Comparison of ENCODE assay signal across 31 mouse cellular contexts in the genomic region with DNA sequence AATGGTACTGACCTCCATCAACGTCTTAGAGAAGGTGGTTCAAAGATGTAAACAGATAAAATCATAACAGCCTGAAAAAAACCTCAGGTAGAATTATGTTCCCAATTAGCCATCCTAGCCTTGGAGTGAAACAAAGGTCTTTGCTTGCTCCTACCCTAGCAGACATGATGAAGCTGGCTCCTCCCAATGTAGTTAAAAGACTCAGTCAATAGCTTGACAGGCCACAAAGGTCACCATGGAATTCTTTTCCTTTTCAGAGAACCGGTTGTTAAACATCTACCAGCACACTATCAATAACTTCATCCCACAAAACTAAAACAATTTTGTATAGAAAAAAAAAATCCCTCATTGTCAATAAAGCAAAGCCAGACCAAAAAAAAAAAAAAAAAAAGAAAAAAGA. TPM values are rescaled to one million over a fixed set of nuclear protein-coding genes. Genes with fewer than 3 reads are reported as not detected.
A peak's percentile ranks its signal among the peaks of the same experiment; 100 is the strongest.
DNase-seq lines count a peak whose midpoint lies in the region; ATAC-seq and TF ChIP-seq lines count a peak whose summit lies in the region.
"Had no signal": no experiment of that assay in that cellular context is flagged by ENCODE, and none has a peak within 500 bp of the region (broad histone marks: within the 10 kb centered on the region; RNA-seq: fewer than 3 reads in every experiment).

No protein-coding gene starts in this region.

- no peak for TF ChIP-seq CTCF in intestine, postnatal 0 days (IDR thresholded peaks at IDR 0.05; ENCODE audit: low read depth)

- peak overlapping the region; percentile 50; the same call in 1 of the 2 replicates for H3K27ac ChIP-seq in intestine, postnatal 0 days (ENCODE audit: low read depth, low read length)
- no peak overlapping the region for H3K27ac ChIP-seq in intestine, embryonic 15.5 days
- H3K27ac ChIP-seq in liver, embryonic 16.5 days (ENCODE audit: low read length) = 0 out of 2 replicates have a peak overlapping the region, but pooled peaks have one; percentile 10
- H3K27ac ChIP-seq: embryonic facial prominence, embryonic 10.5 days; embryonic facial prominence, embryonic 13.5 days; forebrain, embryonic 12.5 days; forebrain, embryonic 15.5 days; heart, embryonic 15.5 days; hindbrain, embryonic 10.5 days; hindbrain, embryonic 13.5 days had no signal

- H3K9ac ChIP-seq in intestine, postnatal 0 days (ENCODE audit: low read depth, low read length) = no peak overlapping the region
- no peak overlapping the region for H3K9ac ChIP-seq in intestine, embryonic 15.5 days
- no peak overlapping the region for H3K9ac ChIP-seq in liver, embryonic 16.5 days (ENCODE audit: low read depth, low read length)
- H3K9ac ChIP-seq: embryonic facial prominence, embryonic 13.5 days; forebrain, embryonic 12.5 days; forebrain, embryonic 15.5 days; heart, embryonic 12.5 days; heart, embryonic 15.5 days; hindbrain, embryonic 13.5 days had no signal

- no peak for ATAC-seq in intestine, postnatal 0 days
- ATAC-seq in intestine, embryonic 15.5 days = no peak
- ATAC-seq in liver, embryonic 16.5 days (ENCODE audit: low read depth) = no peak
- ATAC-seq: CD4-positive, CD25-positive, alpha-beta regulatory T cell, adult 4 months; forebrain, embryonic 15.5 days; hindbrain, embryonic 16.5 days; Patski had no signal

- no peak overlapping the region for H3K4me3 ChIP-seq in intestine, postnatal 0 days (ENCODE audit: low read depth, low read length)
- H3K4me3 ChIP-seq in intestine, embryonic 15.5 days (replicated peaks) = no peak overlapping the region
- H3K4me3 ChIP-seq in liver, embryonic 16.5 days (ENCODE audit: low read depth, low read length) = no peak overlapping the region
- H3K4me3 ChIP-seq: embryonic facial prominence, embryonic 10.5 days; embryonic facial prominence, embryonic 13.5 days; erythroblast, embryonic 14.5 days; forebrain, embryonic 12.5 days; forebrain, embryonic 15.5 days; heart, embryonic 12.5 days; heart, embryonic 15.5 days; hindbrain, embryonic 10.5 days; hindbrain, embryonic 13.5 days had no signal

- H3K27me3 ChIP-seq in intestine, postnatal 0 days (replicated peaks; ENCODE audit: control insufficient read depth, insufficient read depth, low read length) = no peaks in the 10 kb centered on the region
- H3K27me3 ChIP-seq in intestine, embryonic 15.5 days (replicated peaks) = no peaks in the 10 kb centered on the region
- H3K27me3 ChIP-seq in liver, embryonic 16.5 days (ENCODE audit: control insufficient read depth, insufficient read depth, low read depth, low read length) = no peaks in the 10 kb centered on the region
- H3K27me3 ChIP-seq: embryonic facial prominence, embryonic 13.5 days; forebrain, embryonic 15.5 days; heart, embryonic 12.5 days; heart, embryonic 15.5 days; Patski had no signal

- no peak overlapping the region for H3K4me2 ChIP-seq in intestine, postnatal 0 days (replicated peaks; ENCODE audit: low read depth)
- no peak overlapping the region for H3K4me2 ChIP-seq in intestine, embryonic 15.5 days (replicated peaks)
- H3K4me2 ChIP-seq in liver, embryonic 16.5 days (ENCODE audit: low read depth, low read length) = no peak overlapping the region
- H3K4me2 ChIP-seq: embryonic facial prominence, embryonic 13.5 days; forebrain, embryonic 12.5 days; forebrain, embryonic 15.5 days; heart, embryonic 12.5 days; heart, embryonic 15.5 days; hindbrain, embryonic 13.5 days had no signal

- peaks cover 13% of the 10 kb centered on the region for H3K4me1 ChIP-seq in intestine, postnatal 0 days (replicated peaks; ENCODE audit: control insufficient read depth, insufficient read depth, low read length)
- H3K4me1 ChIP-seq in intestine, embryonic 15.5 days (replicated peaks) = peaks cover 22% of the 10 kb centered on the region
- peaks cover 16% of the 10 kb centered on the region for H3K4me1 ChIP-seq in liver, embryonic 16.5 days (ENCODE audit: control insufficient read depth, low read depth, low read length)

- 15% methylated on average over 2 of the region's 2 CpGs for WGBS in intestine, postnatal 0 days
- 21% methylated on average over 2 of the region's 2 CpGs for WGBS in intestine, embryonic 15.5 days
- 47% methylated on average over 2 of the region's 2 CpGs for WGBS in liver, embryonic 16.5 days (ENCODE audit: insufficient replicate concordance)

- no peaks in the 10 kb centered on the region for H3K9me3 ChIP-seq in intestine, postnatal 0 days (ENCODE audit: control insufficient read depth)
- no peaks in the 10 kb centered on the region for H3K9me3 ChIP-seq in intestine, embryonic 15.5 days
- H3K9me3 ChIP-seq in liver, embryonic 16.5 days (replicated peaks; ENCODE audit: control insufficient read depth, low read length) = no peaks in the 10 kb centered on the region
- H3K9me3 ChIP-seq: embryonic facial prominence, embryonic 10.5 days; embryonic facial prominence, embryonic 13.5 days; forebrain, embryonic 12.5 days; forebrain, embryonic 15.5 days; heart, embryonic 12.5 days; heart, embryonic 15.5 days; hindbrain, embryonic 10.5 days; hindbrain, embryonic 13.5 days had no signal

- peaks cover 2% of the 10 kb centered on the region; the same call in 1 of the 2 replicates for H3K36me3 ChIP-seq in intestine, postnatal 0 days (ENCODE audit: control insufficient read depth, insufficient read depth)
- H3K36me3 ChIP-seq in intestine, embryonic 15.5 days = no peaks in the 10 kb centered on the region; the same call in 1 of the 2 replicates
- H3K36me3 ChIP-seq in liver, embryonic 16.5 days (ENCODE audit: control insufficient read depth, insufficient read depth) = peaks cover 2% of the 10 kb centered on the region; the same call in 1 of the 2 replicates
- H3K36me3 ChIP-seq: embryonic facial prominence, embryonic 10.5 days; forebrain, embryonic 12.5 days; forebrain, embryonic 15.5 days; heart, embryonic 12.5 days; heart, embryonic 15.5 days; hindbrain, embryonic 10.5 days; hindbrain, embryonic 13.5 days had no signal

- DNase-seq in liver = no peak
- peak; percentile 15 for DNase-seq in R1 (ENCODE audit: low read depth, low spot score)
- DNase-seq in urinary bladder, postnatal 25 days (ENCODE audit: low spot score) = no peak
- DNase-seq in embryo, embryonic 10.5 days (ENCODE audit: low spot score) = no peak
- DNase-seq: adrenal gland, adult 2 months; adrenal gland, postnatal 14 days; cerebellum, adult 11 months; cerebellum, adult 2 months; cerebellum, adult 9-11 months; cerebellum, postnatal 25 days; embryo, embryonic 11 days; gastrocnemius, postnatal 10 days; gastrocnemius, postnatal 36 days; heart, postnatal 10 days; heart, postnatal 36 days had no signal

RNA-seq across cellular contexts. Expression of a gene that starts 3.2 kb away (rescaled TPM):
- polyA plus RNA-seq in intestine, postnatal 0 days (2015; fragmentation: Nextera tagmentation; extraction: Ambion mirVana) = 5.7 and 6.9 TPM in 2 replicates
- 2.2 and 2.8 TPM in 2 replicates for polyA plus RNA-seq in intestine, embryonic 15.5 days (2015; fragmentation: Nextera tagmentation; extraction: Ambion mirVana)
- 2.6 and 3.2 TPM in 2 replicates for polyA plus RNA-seq in liver, embryonic 16.5 days (2015; fragmentation: Nextera tagmentation; extraction: Ambion mirVana)

RNA-seq across cellular contexts. Expression of a gene that starts 25.2 kb away (rescaled TPM):
- polyA plus RNA-seq in intestine, postnatal 0 days (2015; fragmentation: Nextera tagmentation; extraction: Ambion mirVana) = 0.13 TPM in 1 of 2 replicates, not detected in the other
- polyA plus RNA-seq in intestine, embryonic 15.5 days (2015; fragmentation: Nextera tagmentation; extraction: Ambion mirVana) = not detected in 2 replicates
- polyA plus RNA-seq in liver, embryonic 16.5 days (2015; fragmentation: Nextera tagmentation; extraction: Ambion mirVana) = 0.15 and 0.33 TPM in 2 replicates
- polyA plus RNA-seq: C2C12; cerebellum, adult 2 months; embryonic facial prominence, embryonic 13.5 days; forebrain, embryonic 15.5 days; heart, embryonic 12.5 days; Patski had no signal

RNA-seq across cellular contexts. Expression of a gene that starts 32.0 kb away (rescaled TPM):
- polyA plus RNA-seq in intestine, postnatal 0 days (2015; fragmentation: Nextera tagmentation; extraction: Ambion mirVana) = 0.17 and 0.20 TPM in 2 replicates
- 0.05 TPM in 1 of 2 replicates, not detected in the other for polyA plus RNA-seq in intestine, embryonic 15.5 days (2015; fragmentation: Nextera tagmentation; extraction: Ambion mirVana)
- 0.51 and 0.54 TPM in 2 replicates for polyA plus RNA-seq in liver, embryonic 16.5 days (2015; fragmentation: Nextera tagmentation; extraction: Ambion mirVana)
- polyA plus RNA-seq: C2C12; embryonic facial prominence, embryonic 13.5 days; forebrain, embryonic 12.5 days; hindbrain, embryonic 10.5 days; Patski had no signal

RNA-seq across cellular contexts. Expression of a gene that starts 42.4 kb away (rescaled TPM):
- polyA plus RNA-seq in intestine, postnatal 0 days (2015; fragmentation: Nextera tagmentation; extraction: Ambion mirVana) = 1.9 and 2.4 TPM in 2 replicates
- 0.14 and 0.21 TPM in 2 replicates for polyA plus RNA-seq in intestine, embryonic 15.5 days (2015; fragmentation: Nextera tagmentation; extraction: Ambion mirVana)
- 0.15 and 0.27 TPM in 2 replicates for polyA plus RNA-seq in liver, embryonic 16.5 days (2015; fragmentation: Nextera tagmentation; extraction: Ambion mirVana)
- polyA plus RNA-seq: C2C12; embryonic facial prominence, embryonic 10.5 days; embryonic facial prominence, embryonic 13.5 days; erythroblast, embryonic 14.5 days; forebrain, embryonic 12.5 days; forebrain, embryonic 15.5 days; heart, embryonic 12.5 days; hindbrain, embryonic 10.5 days; hindbrain, embryonic 13.5 days; hindbrain, embryonic 16.5 days; Patski had no signal

RNA-seq across cellular contexts. Expression of a gene that starts 42.8 kb away (rescaled TPM):
- 5.4 and 5.8 TPM in 2 replicates for polyA plus RNA-seq in intestine, postnatal 0 days (2015; fragmentation: Nextera tagmentation; extraction: Ambion mirVana)
- polyA plus RNA-seq in intestine, embryonic 15.5 days (2015; fragmentation: Nextera tagmentation; extraction: Ambion mirVana) = 11.3 and 13.2 TPM in 2 replicates
- 9.4 and 9.8 TPM in 2 replicates for polyA plus RNA-seq in liver, embryonic 16.5 days (2015; fragmentation: Nextera tagmentation; extraction: Ambion mirVana)
